Mouse (Mus musculus) liver, postnatal 0 days (tissue): ENCODE data around the gene Gjd3.

Experiments used
- CTCF ChIP-seq: sonication (generic); IDR thresholded peaks from 2 replicates; pipeline ENCODE4 v1.5.1; 2016; ENCODE audit warnings: antibody characterized with exemption, low read depth
- EP300 ChIP-seq: IDR thresholded peaks from 2 replicates; pipeline ENCODE4 v1.6.1; 2016; ENCODE audit warnings: antibody characterized with exemption, low read depth, mild to moderate bottlenecking

DNA sequence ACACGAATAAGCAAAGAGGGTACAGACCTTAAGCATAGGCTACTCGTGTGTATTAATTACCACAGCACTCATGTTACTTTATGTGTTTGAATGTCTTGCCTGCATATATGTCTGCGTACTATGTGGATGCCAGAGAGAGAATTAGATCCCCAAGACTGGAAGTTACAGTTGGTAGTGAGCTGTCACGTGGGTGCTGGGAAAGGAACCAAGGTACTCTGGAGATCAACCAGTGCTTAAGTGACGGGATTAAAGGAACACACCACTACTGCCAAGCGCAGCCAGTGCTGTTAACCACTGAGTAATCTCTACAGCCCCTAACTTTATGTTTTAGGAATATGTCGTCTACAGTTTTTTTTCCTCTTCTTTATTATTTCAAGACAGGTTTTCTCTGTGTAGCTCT lies 13.2 kb upstream of the Gjd3 start:
- TF ChIP-seq CTCF (no peak), EP300 (no peak)
